Mouse (Mus musculus) ES-CJ7 (cell line): ENCODE data around the gene Lrig1.
A peak's percentile ranks its signal among the peaks of the same experiment; 100 is the strongest.

Experiments
- DNase-seq: peaks from one replicate; pipeline ENCODE4 v3.0.0; 2011; ENCODE audit warnings: low read depth, low spot score

The Lrig1 gene

DNA sequence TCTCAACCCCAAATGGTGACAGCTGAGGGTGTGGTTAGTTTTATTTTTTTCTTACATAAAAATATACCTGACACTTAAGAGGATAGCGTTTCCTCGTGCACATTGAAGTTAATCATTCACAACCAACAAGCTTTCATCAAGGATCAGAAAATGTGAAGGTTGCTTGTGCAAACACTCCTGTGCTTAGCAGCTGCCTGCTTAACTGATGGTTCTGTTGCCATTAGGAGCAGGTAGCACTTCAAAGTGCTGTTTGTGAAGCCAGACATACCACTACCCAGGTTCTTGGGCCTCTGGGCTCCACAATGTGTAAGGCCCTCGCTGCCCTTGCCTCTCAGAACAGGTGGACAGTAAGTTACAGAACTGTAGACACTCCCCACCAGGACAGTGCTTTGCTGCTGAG is 23.1 kb downstream of the Lrig1 start:
- no peak for DNase-seq

DNA sequence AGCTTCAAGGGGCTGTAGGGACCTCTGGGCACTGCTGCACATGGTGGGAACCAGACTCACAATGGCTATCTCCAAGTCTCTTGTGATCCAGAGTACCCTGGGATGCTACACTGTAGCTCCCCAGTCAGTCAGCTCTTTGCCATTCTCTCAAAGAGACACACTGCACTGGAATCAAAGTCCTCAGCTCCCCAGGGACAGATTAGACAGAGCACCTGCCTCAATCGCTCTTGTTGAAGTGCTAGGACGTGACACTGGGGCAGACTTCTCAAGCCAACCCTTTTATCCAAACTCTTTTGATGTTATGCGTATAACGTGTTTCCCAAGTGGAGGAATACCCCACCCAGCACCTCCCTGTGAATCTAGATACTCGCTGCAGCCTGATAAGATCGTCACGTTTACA is 23.7 kb downstream of the Lrig1 start:
- peak; percentile 12 for DNase-seq

DNA sequence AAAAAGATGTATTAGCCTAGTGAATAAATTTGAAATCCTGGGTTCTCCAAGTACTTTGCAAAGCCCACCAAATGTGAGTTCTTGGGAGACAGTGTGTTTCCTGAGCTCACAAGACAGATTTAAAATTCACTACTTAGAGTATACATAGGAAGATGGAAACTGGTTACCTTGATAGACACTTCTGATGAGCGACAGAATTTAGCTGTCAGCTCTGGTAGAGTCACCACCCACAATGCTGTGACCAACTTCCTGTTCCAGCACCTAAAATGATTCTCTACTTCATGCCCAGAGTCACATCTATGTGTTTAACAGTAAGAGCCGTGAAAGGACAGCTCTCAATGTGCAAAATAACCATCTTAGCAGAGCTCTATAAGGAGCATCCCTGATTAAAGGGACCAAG is 27.5 kb downstream of the Lrig1 start:
- DNase-seq, result no peak

DNA sequence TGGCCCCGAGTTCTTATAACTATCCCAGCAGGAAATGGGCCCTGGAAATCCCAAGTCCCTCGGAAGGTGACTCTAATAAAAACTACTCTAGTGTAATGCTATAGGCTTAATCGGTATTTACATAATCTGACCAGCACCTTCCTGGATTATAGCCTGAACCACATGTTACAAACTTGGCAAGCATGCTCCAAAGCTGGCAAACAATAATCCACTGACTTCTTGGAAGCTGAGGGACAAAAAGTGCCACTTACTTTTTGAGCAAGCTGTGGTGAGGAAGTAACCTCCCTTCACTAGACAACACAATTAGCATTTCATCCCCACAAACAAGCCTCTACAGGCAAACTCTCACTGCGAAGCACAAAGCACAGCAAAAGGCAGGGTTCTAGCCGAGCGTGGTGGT is 30.6 kb downstream of the Lrig1 start:
- no peak for DNase-seq

DNA sequence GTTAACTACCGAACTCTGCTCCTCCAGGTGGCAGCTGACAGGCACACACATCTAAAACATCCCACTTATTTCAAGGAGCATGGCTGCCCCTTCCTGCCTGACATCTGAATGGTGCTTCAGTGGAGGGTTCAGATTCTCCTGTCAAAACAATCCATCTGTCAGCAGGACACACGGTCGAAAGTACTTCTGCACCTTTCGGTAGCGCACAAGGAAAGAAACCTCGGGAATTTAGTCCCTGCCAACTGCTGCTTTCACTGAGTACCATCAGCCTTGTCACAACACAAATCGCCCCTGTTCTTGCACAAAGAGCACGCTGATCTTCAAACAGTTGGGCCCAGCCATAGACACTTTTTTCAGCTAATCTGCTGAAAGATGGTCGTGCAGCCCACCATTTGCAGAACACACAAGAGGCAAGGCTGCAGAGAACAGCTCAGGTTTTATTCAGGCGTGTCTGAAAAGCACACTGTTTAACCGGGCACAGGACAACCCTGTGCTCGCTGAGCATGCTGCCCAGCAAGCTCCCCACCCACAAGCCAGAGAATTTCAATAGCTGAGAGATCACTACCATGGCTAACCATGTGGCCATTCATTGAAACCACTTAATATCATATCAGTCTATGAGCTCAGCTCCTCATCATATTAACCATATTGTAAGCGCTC is 31.6 kb downstream of the Lrig1 start:
- DNase-seq, result no peak

DNA sequence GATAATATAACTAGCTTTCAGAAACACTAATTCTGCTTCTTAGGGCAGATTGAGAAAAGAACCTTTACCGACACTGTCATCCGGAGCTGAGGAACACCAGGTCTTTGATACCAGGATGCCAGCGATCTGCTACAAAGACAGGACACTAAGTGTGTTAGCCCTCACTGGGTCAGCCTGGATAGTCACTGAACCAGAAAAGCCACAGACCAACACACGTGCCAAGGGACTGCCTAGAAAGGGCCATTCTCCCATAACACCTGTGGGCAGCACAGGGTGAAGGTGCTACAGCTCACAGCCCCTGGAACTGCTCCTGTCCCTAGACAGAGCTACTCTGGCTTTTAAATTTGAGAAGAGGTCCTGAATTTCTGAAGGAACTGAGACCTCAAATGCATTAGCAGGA is 32.8 kb downstream of the Lrig1 start:
- DNase-seq, result no peak

DNA sequence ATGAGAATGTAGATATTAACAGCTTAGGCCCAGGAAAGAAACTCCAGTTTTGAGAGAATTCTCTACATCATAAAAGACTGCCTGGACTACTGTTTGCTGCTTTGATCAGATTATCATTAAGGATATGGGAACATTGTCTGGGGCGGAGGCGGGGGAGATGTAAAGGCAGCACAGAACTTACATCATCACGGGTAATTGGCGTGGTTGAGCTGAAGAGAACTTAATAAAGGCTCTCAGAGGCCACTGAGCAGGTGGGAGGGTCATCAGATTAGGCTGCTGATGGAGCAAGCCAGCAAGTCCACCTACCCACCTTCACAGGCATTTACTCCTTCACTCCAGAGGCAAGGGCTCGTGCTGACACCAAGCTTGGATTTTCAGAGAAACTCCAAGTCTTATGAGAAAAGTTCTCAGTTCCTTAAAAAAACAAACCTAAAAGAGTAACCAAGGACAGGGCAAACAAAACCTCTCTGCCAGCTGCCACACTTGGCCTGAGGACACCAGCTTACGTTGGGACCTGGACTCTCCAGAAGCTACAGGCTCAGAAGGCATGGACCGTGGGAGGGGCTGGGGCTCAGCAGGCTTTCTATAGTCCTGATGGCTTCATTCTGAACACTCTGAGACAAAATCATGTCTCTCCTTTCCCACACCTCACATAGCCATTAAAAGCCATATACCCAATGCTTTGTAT is 33.4 kb downstream of the Lrig1 start:
- no peak for DNase-seq

DNA sequence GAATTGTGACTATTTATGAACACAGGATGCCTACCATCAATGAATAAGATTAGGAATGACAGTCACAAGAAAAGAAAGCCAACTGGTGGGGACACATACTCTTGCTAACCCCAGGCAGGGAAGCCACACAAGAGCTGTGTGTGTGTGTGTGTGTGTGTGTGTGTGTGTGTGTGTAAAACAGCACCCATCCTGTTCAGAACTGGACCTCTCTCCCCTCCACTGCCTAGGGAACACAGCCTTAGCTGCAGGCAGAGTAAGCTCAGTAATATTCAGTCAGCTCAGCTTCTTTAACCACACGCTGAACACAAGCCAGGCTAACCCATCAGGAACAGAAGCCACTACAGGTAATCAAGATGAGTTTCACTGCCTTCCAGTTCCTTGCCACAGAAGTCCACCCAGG is 34.3 kb downstream of the Lrig1 start:
- DNase-seq, result no peak

DNA sequence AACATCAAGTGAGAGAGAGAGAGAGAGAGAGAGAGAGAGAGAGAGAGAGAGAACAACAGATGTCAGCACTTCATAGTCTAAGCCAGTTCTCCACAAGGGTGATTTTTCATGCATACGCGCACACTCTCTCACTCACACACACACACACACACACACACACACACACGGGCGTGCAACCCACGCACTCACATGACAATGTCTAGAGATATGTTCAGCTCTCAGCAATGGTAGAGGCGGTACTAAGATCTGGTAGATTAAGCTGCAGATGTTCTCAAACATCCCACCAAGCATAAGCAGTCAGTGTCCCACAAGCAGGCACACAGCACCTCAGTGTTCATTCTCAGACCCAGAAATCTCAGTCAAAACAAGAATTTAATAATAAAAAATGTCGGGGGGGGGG is 34.7 kb downstream of the Lrig1 start:
- DNase-seq, result no peak

DNA sequence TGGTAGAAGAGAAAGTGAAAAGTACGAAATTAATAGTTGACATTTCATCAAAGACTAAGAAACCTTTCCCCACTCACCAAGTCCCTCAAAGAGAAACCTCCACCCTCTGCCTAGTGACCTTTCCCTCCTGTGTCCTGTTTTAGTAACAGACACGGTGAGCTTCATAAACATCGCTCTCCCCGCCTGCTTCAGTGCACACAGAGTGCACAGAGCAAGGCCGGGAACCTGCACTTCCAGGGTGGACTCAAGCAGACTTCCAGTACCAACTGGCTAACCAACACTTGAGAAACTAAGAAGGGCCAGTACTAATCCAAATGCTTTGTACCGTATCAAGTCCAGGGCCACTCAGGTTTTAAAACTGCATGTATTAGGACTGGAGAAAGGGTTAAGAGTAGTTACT is 36.0 kb downstream of the Lrig1 start:
- DNase-seq, result no peak

DNA sequence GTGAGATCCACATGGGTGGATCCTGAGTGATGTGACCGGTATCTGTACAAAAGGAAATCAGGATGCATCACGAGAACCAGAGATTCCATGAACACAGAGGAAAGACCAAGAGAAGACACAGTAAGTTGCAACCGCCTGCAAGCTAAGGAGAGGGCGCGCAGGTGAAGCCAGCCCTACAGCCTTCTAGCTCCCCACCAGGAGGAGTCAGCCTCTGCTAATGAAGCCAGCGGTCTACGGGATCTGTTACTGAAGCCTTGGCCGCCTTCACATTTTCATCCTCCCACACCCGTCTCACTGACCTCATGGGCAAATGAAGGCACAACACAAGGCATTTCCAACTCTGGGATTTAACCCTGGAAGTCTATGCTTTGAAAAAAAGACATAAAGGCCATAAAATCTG is 38.0 kb downstream of the Lrig1 start:
- DNase-seq, result peak; percentile 22

DNA sequence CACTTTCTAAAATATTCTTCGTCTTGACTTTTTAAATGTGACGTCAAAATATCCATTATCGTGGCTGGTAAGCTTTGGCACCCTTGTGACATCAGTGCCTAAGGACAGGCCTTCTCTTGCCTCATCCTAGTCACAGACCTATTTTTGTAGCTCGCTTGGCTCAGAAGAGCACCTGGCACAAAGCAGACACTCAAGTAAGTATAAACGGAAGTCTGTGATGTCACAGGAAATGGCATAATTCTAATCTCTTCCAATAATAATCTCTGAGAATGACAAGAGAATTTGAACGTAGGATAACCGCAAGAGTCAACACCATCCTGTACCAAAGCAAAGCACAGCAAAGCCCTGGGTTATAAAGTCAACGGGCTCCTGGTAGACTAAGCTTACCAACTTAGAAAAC is 38.6 kb downstream of the Lrig1 start:
- DNase-seq, result no peak

DNA sequence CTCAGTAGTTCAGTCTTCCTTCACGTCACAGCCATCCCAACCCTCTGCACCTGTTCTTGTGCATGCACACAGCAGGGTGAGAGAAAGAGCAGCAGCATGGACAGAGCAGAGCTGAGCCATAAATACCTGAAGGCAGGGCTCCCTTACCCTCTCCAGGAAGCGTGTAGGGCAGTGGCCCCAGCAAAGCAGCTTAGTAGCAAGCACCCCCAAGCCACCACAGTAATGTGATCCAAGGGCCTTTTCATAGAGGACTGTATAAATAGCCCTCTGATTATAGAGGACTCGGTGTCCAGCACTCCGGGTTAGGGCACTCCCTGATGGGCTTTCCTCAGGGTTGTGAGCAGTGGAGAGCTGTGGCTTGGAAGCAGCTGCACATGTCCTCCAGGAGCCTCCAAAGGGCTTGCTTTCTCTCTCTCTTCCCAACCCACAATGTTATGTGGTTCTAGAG is 40.0 kb downstream of the Lrig1 start:
- DNase-seq, result no peak

DNA sequence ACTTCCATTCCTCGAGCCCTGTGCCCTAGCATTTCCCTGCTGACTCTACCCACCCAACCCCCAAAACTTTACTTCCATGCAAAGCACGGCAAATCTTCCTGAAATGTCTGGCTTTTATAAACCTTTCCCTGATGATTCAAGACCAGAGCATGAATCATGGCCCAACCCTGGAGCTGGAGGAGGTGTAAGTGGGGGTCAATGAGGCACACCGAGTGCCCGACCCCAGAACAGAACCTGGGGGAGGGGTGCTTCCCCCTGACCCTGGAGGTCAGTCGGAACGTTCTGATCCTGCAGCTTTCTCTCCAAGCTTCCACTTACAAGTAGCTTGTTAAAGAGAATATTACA is 41.9 kb downstream of the Lrig1 start:
- DNase-seq, result no peak

DNA sequence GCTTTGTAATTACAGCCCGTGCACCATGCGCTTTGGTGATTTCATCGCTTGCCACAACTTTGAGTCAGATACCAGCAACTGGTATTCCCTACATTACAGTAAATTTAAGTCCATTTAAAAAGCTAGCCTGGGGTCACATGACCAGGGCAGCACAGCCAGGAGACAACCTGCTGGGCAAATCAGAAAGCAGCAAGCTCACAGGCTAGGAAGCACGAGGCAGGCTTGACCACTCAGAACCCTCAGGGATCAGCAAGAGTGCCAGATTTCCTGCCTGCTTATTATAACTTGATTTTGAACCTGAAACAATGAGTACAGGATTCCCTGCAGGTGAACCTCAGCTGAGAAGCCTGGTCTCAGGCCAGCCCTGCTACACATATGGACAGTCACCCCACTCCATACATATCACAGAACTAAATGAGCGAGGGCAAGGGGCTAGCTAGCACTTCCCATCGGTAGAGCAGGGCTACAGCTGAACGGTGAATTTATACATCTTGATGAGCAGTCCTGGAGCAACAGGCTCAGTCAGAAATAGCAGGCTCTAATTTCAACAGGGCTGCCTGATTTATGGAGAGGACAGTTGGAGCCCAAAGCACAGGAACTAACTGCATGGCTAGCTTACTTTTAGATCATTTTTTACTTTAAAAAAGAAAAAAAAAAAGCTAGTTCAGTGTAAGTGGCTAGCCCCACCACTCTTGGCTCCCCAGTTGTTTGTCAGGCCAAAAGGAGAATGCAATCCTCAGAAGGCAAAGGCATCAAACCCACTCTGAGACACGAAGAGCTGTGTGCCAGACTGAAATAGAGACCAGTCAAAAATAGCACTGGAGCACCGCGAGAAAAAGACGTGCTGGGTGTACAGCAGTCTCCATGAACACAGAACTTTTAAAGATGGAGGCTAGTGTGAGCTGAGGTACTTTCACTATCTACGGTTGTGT is 42.5 kb downstream of the Lrig1 start:
- no peak for DNase-seq

DNA sequence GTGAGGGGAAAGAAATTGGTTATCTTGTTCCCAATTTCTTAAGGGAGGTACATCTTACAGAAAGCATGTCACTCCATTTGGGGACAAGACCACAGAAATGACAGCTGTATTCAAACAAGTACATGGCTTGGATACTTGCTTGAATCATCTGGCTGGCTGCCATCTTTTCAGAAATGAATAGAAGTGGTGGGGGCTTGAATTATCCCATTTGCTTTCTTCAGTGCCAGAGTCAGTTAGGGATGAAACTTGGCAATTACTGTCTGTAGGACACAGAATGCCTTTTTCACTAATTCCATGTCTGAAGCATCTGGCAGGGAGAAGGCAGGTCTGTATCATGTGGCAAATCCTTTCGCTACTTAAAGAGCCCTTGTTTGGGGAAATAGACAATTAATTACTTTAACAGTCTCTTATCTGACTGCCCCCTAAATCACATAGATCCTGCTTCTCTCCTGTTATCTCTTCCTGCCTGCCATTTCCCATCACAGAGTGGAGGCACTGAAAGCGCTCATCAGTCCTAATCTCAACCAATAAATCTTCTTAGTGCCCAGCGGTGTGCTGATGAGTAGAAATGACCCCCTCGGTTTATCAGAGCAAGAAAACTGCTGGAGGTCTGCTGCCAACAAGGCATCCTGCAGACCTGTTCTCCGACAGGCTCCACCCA is 44.0 kb downstream of the Lrig1 start:
- no peak for DNase-seq

DNA sequence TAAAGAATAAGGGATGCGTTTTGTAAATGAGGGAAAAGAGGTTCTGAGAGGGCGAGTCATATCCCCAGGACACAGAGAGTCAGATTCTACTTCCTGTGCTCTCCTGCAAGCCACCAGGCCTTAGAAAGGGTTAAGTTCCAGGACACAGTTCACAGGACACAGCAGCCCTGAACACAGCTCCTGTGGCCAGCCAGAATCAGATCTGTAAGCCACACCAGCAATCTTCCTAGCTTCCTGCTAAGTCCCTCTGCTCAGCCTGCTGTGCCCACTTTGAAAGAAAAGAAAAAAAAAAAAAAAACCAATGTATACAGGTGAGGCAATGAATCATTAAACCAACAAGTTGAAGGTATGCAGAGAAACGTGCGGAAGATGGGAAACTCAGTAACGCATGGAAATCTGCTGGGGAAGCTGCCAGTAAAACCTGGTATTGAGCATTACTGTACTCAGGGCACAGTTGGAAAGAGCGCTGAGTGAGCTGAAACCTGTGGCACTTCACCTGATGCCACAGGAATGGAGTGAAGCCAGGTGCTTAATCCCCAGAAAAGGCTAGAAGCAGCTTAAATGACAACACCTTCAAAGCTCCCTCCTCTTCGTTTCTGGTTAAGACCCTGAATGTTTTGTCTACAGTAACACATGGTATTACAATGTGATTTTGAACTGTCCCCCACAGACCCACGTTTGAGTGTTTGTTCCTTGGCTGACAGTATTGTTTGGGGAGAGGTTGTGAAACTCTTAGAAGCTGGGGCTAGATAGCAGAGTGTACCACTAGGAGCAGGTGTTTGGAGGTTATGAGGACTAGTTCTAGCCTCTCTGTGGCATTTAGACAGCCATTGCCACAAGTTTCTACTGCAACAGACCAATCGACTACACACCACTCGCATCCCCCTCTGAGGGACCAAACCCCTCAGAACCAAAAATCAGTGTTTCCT is 46.3 kb downstream of the Lrig1 start:
- no peak for DNase-seq

DNA sequence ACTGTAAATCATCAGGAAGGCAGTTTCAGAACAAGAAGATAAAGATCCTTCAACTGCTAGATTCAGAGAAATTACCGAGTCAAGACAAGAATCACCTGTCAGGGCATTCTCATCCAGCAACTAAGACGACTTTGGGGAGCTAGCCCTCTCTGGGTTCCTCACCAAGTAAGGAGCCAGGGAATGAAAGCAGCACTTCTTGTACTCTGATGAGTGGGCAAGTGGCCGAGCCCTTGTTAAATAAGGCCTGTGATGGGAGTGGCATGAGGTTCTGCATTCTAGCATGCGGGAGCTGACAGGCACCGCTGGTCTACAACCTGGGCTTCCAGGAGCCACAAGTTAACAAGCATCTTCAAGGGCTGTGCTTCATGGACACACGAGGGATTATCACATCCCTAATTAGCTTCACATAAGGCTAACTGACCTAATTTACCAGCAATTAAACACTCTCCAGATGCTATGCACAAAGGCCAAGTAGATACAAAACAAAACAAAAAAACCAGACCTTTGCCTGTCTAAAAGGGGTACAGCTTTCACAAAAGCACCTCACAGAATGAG is 47.2 kb downstream of the Lrig1 start:
- no peak for DNase-seq

DNA sequence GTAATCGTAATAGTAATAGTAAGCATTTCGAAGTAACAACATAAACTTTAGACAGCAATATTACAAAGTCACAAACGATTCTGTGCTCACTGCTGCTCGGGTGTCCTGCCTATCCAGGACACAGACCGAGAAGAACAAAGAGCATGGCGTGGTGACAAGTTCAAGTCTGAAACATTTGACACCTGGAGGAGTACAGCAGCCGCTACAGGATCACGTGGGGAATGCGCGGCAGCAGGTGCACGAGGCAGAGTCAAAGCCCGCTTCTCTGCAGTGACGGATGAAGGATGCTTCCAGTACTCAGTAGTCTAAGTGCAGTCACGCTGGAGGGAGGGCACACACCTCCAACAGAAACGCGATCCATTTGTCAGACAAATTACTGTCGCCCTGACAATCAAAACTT is 48.4 kb downstream of the Lrig1 start:
- DNase-seq, result no peak

DNA sequence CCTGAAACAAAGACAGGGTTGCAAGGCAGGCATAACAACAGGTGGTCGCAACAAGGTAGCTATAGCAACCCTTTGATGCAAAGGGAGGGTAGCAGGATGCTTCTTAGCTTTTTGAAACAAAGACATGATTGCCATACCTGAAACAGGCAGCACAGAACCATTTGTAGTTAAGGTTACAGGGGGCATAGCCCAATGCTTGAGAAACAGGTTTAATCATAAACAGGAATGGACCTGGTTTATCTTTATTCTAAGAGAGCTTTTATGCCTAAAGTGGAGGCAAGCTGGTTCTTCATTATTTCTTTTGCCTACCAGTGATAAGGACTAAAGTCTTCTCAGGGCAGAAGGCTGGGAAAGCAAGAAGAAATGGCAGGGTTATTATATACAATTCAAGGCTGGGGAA is 50.3 kb downstream of the Lrig1 start:
- no peak for DNase-seq

DNA sequence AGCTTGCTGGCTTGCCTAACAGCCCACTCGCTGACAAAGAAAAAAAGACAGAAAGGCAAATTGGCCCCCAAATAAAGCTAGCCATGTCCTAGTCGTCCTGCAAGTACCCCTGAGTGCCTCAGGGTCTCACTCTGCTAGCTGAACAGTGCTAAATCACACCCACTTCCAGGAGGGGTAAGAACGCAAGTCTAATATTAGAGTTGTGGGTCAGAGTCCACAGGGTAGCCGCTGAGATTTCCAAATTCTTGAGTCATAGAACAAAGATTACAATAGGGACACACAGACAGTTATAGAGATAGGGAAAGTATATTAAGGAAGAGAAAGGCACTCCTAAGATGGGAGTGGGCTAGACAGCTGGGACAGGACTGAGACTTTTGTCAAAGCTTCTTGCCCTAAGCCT is 51.5 kb downstream of the Lrig1 start:
- no peak for DNase-seq
